Mouse (Mus musculus) monocyte, adult 5-6 weeks (primary cell): ENCODE measurements around the gene Gm14085. TPM values are rescaled to one million over a fixed set of nuclear protein-coding genes. Genes with fewer than 3 reads are reported as not detected.
"Not testable (repeated sequence)": the region's sequence is repeated elsewhere in the genome, so short reads cannot be mapped to it uniquely, and the experiment has no call there.

Experiments
- ATAC-seq: fragments of 153-309, 156-312 bp; replicated peaks from 2 replicates; pipeline ENCODE4 v1.8.0; 2017; ENCODE audit warnings: mild to moderate bottlenecking; ENCODE audit not compliant: low TSS enrichment, insufficient number of reproducible peaks, severe bottlenecking, poor library complexity, low FRiP score
- total RNA-seq: library from RNA; stranded (forward); fragments of 200-1000, 200-491, 200-594 nt; gene quantifications from 3 replicates; pipeline ENCODE4 v1.2.3, GENCODE M21; 2017

The Gm14085 gene
- total RNA-seq: 0.29 to 1.1 TPM in 2 of 3 replicates, not detected in the other

DNA sequence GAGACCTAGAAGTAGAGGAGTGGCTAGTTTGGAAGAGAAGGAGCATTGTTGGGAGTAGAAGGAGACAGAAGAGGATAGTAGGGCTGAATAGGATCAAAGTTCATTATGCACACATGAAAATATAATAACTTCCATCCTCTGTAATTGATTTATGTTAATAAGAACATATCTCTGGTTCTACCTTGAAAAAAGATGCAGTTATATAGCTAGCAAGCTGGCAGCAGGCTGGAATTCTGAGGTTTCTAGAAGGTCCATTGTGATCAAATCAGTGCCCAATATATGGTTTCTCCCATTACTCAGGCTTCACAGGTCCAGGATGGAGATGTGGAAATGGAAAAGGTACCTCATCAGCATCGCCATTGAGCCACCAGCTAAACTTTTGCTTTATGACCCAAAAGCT is at the start of gene Gm14085:
Gm14085 (plus strand) TSS at position 301 of the 400 bp plus-strand sequence.
- no peak for ATAC-seq

DNA sequence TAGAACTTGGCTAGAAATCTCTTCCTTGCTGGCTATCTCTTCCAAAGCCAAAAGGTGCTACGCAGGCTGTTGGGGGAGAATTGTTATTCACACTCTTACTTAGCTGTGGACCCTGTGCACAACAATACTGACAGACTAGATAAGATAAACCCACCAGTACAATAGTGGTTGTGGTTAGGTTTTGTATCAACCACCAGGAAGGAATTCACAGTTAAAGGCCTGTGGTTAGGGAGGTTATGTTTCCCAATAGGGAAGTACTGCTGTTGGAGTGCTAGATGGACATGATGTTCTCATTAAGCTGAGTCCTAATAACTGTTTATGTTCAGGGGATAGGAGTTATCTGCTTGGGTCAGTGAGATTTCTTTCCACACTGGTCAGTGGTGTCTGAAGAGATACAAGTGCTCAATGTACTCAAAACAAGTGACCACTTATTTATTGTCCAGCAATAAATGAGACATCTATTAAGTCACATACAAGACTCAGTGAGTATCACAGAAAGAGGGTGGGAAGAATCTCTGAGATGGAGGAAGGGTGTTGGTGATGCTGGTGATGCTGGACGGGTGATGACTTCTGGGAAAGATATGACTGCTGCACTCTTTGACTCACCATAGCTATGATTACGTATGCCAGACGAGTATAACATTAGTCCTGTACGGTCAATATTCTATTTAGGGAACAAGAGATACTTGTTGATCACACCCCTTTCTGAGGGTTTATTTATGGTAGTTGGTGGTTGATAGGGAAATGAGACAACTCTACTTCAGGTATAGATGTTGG is 45.8 kb upstream of the Gm14085 start:
- ATAC-seq: 0 out of 2 replicates have a peak, but pooled peaks have one; percentile 22

DNA sequence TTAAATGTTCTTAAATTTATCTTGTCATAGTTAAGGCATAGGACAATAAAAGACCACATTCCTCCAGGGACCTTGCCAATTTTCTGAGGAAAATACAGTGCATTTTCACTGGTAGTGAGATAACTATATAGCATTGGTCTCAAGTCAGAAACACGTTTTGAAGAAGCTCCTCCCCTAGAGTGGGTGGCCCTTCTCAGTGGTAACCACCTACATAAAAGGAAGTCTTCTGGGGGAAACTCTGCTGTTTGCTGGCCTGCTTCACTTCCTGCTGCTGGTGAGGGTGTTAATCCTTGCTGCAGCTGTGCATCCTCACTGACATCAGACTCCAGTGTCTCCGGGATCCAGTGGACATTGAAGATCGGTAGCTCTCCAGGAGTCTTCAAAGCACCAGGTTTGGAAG is 44.2 kb upstream of the Gm14085 start:
- peak; percentile 85 for ATAC-seq

DNA sequence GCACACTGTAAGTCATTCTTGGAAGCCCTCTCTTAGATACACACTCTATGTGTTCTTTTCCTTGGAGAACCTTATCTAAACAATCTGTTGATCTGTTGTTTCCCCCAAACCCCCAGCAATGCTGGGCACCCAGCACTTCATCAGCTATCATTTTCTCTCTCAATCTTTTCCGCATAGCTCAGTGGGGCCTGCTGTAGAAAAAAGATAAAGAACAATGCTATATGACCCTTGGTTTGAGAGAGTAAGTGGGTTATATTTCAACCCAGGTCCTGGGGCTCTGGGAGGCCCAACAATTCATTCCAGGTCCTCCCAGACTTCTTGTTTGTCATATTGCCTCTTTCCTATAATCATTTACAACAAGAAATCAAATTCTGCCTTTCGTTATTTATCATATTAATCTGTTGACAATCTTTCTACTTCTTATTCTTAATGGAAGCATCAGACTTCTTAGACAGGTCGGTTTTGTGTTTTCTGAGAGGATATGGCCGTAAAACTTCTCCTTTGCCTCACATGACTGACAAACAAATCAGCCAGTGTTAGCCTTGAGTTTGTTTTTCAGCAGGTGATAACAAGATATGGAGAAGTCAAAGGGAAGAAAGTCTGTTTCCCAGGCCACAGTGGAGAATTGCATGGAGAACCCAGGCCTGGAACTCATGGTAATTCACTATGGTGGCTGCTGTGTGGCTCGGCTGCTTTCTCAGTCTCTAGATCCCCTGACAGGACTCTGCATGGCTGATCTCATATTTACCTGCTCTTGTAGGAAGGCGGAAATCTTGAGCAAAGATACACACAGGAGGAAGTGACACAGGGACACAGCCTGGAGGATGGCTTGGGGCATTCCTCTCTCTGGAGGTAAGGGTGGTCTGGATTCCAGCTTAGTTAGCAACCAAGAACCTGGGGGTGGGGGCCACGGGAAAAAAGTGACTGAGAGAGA is 43.5 kb upstream of the Gm14085 start:
- ATAC-seq: no peak

DNA sequence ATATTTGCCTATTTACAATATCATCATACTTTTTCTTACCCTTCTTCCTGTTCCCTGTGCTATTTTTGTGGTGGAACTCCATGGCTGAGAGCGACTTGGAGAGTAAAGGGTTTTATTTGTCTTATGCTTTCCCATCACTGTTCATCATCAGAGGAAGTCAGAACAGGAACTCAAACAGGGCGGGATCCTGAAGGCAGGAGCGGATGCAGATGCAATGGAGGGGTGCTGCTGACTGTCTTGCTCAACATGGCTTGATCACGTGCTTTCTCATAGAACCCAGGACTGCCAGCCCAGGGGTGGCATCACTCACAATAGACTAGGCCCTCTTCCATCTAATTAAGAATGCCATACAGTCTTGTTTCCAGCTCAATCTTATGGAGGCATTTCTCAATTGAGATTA is 34.4 kb upstream of the Gm14085 start:
- no peak for ATAC-seq

DNA sequence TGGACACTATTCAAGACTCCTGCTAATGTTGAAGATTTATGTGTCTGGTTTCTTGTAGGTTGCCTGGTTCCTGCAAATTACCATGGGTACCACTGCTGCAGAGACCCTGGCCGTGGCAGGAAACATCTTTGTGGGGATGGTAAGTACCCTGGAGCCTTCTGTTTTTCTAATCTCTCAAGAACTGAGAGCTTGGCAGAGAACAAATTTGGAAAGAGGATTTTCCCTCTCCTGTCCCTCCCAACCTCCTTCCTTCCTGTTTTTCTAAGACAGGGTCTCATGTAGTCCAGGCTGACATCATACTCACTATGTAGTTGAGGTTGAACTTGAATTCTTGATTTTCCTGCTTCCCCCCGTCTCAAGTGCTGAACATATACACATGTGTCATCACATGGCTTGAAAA is 32.3 kb upstream of the Gm14085 start:
- ATAC-seq: no peak

DNA sequence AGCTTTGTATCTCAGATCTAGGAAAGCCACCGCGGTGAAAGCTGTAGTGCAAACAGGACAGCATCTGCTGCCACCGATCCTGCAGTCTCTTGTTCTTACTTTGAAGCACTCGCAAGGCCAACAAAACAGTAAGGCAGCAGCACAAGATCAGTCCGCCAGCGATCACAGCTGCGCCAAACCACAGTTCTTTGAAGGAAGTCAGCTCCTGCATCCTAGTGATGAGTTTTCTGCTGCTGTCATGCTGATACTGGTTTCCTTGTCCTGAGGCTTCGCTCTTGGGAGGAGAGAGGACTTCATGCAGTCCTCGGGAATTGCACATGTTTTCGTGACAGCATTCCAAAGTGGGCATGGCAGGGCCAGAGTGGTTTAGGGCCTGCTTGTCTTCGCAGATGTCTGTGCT is 17.8 kb upstream of the Gm14085 start:
- peak; percentile 33 for ATAC-seq

DNA sequence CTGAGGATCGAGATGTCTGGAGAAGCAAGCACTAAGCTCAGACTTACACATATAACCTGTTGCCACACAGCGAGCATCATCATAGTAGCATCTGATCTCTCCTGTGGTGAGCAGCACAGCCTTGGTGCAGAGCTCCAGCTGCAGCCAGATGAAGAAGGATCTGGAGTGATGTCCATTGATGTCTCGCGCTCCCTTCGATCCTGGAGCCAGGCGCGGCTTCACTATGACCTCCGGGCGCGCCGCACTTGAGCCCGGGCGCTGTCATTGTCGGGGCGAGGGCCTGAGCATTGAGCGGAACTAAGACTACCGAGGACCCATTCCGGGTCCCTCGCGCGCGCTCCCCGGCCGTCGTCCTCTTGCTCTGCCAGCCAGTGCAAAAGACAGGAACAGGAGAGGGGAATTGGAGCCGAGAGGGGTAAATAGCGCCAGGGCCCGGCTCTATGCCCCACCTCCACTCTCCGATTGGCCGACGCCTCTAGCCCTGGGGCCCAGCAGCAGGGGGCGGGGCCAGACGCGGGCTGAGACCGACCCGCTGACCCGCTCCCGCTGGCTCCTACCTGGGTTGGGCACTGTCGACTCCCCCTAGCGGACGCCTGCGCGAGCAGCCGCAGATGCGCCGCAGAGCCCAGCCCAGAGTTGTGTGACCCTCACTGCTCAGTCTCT is 17.3 kb upstream of the Gm14085 start:
- ATAC-seq: peak; percentile 97

DNA sequence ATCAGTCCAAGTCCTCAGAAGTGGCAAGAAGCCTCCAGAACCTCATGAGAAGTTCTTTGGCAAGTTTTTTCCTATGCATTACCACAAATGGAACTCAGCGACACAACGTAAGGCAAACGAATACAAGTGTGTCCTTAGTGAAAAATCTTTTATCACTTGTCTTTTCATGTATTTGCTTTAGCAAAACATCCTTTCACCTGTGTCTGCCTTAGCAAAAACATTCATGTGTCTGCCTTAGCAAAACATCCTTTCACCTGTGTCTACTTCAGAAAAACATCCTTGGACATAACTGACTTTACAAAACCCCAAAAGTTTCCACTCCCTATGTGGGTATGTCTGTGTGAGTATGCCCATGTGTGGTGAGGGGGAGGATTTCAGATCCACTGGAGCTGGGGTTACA is 15.5 kb upstream of the Gm14085 start:
- no peak for ATAC-seq

DNA sequence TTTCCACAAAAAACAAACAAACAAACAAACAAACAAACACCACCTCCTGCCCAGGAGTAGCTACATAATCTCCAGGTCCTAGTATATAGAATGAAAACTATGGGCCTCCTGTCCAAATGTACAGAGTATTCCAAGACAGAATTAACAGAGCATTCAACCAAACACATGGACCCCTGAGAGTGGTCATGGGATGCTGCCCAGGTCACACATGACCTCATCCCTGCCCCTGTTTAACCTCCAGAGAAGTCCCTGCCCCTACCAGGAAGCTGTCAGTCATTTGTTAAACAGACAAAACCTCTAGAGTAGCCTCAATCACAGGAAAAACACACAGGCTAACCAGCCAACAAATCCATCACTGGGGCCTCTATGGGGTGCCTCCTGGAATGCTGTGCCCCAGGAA is 8.2 kb upstream of the Gm14085 start:
- ATAC-seq: no peak

DNA sequence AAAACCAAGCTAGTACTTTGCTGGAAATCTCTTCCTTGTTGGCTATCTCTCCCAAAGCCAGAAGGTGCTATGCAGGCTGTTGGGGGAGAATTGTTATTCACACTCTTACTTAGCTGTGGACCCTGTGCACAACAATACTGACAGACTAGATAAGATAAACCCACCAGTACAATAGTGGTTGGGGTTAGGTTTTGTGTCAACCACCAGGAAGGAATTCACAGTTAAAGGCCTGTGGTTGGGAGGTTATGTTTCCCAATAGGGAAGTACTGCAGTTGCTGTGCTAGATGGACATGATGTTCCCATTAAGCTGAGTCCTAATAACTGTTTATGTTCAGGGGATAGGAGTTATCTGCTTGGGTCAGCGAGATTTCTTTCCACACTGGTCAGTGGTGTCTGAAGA is 954 bp upstream of the Gm14085 start:
- ATAC-seq: not testable (repeated sequence)

DNA sequence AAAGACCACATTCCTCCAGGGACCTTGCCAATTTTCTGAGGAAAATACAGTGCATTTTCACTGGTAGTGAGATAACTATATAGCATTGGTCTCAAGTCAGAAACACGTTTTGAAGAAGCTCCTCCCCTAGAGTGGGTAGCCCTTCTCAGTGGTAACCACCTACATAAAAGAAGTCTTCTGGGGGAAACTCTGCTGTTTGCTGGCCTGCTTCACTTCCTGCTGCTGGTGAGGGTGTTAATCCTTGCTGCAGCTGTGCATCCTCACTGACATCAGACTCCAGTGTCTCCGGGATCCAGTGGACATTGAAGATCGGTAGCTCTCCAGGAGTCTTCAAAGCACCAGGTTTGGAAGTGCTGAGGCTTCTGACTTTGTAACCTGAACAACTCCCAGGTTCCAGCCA is 913 bp downstream of the Gm14085 start:
- peak; percentile 59 for ATAC-seq

DNA sequence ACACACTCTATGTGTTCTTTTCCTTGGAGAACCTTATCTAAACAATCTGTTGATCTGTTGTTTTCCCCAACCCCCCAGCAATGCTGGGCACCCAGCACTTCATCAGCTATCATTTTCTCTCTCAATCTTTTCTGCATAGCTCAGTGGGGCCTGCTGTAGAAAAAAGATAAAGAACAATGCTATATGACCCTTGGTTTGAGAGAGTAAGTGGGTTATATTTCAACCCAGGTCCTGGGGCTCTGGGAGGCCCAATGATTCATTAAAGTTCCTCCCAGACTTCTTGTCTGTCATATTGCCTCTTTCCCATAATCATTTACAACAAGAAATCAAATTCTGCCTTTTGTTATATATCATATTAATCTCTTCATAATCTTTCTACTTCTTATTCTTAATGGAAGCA is 1.4 kb downstream of the Gm14085 start:
- ATAC-seq: not testable (repeated sequence)

DNA sequence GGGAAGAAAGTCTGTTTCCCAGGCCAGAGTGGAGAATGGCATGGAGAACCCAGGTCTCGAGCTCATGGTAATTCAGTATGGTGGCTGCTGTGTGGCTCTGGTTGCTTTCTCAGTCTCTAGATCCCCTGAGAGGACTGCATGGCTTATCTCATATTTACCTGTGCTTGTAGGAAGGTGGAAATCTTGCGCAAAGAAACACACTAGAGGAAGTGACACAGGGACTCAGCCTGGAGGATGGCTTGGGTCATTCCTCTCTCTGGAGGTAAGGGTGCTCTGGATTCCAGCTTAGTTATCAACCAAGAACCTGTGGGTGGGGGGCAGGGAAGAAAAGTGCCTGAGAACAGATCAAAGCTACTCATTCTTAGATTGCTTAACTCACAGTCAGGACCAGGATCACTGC is 1.9 kb downstream of the Gm14085 start:
- ATAC-seq: no peak

DNA sequence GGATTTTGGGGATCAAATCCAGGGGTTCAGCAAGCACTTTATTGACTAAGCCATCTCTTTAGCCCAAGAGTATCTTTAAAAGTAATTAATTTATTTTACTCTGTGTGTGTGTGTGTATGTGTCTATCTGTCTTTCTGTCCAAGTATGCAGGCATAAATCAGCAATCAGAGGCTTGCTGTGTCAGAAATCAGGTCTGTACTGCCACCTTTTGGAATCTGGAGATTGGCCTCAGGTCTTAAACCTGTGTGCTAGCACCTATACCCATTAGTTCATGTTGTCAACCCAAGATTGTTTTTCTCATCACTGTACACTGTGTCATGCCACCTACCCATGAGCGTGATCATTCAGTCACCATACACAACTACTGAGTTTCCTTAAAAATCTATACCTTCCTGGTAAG is 45.0 kb downstream of the Gm14085 start:
- not testable (repeated sequence) for ATAC-seq

DNA sequence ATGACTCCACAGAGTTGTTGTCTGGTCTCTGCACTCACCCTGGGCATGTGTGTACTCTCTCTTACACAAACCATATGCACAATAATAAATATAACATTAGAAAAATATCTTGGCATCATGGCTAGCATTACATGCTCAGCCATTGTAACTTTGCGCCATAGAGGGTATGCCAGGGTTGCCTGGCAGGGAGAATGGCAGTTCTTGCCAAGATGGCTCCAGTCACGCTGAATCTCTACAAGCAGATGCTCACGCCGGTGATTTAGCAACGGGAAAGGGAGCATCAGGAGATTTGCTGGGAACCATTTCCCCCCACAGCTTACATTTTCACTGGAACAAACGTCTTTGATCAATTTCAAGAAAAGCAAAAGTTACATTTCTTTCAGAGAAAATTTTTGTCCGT is 46.5 kb downstream of the Gm14085 start:
- ATAC-seq: no peak

DNA sequence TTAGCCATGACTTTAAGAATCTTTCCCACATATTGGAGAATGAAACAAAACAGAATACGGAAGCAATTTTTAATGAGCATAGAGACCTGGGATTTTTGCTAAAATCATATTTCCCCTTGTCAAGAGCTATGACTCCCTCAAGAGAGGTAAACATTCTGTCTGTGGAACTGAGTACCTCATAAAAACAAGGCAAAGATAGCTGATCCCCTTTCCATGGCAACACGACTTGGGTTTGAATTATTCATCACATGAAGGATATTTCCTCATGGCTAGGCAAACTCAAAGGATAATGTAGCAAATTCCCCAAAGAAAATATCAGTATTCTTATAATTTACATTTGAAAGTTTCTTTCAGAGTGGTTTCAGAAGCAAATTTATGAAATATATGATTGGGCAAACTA is 47.0 kb downstream of the Gm14085 start:
- no peak for ATAC-seq

DNA sequence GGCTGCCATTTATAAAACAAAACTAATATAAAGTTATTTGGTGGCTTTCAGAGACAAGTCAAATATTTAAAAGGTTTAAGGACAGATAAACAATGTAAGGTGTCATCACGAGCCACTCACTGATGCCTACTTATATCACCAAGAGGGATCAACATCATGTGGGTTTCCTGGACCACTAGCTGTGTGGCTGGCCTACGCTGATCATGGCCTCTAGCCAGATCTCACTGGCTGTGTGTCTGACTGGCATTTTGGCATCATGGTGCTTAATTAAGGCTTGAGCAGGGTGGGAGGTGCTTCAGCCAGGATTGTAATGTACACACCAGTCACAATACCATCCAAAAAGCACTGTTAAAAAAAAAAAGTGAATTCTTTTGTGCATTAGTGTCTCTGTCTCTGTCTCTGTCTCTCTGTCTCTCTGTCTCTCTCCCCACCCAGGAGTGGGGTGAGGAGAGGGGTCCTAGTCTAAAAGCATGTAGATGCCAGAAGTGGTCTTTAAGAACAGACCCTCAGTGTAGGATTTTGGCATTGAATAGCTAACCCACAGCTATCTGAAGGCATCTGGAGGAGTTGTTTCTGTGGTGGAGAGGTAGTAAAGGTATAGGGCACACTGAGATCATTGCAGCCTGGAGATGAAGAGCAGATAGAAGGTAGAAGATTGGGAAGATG is 47.5 kb downstream of the Gm14085 start:
- ATAC-seq: no peak

DNA sequence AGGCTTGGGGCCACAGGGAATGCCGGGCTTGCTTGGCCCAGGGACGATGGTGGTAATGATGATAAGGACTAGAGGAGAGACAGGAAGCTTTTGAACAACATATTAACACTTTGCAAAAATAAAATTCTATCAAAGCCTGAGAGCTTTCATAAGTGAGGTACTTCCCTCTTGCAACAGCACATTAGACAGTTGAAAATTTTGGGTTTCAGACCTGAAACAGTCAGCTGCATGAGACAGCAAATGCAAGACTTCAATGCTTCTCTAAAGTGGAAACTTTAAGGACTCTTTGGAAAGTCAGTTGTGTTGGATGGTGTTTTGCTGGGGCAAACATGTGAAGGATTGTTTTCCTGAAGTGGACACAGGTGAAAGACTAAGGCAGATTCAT is 48.1 kb downstream of the Gm14085 start:
- ATAC-seq: no peak
